Mouse (Mus musculus) kidney, embryonic 16.5 days (tissue): ENCODE results near the gene Usp37. TPM values are rescaled to one million over a fixed set of nuclear protein-coding genes. Genes with fewer than 3 reads are reported as not detected.

Experiments used
- ATAC-seq: fragments of 200-750 bp; cut with Nextera tagmentation; 2 replicates; pipeline ENCODE4 v1.8.0; 2017; ENCODE audit warnings: moderate TSS enrichment; ENCODE audit not compliant: low FRiP score, low TSS enrichment
- H3K27ac ChIP-seq: fragments of 300-500 bp; sonication (generic); 2 replicates; pipeline ENCODE4 v1.5.1; 2014; ENCODE audit warnings: low read length
- H3K27me3 ChIP-seq: fragments of 300-500 bp; sonication (generic); 2 replicates; pipeline ENCODE4 v1.6.1; 2014; ENCODE audit warnings: low read length, control low read depth, mixed read lengths; ENCODE audit not compliant: insufficient read depth
- H3K36me3 ChIP-seq: fragments of 300-500 bp; sonication (generic); 2 replicates; pipeline ENCODE4 v1.6.1; 2014; ENCODE audit warnings: low read length, control low read depth, mixed read lengths; ENCODE audit not compliant: insufficient read depth
- H3K4me1 ChIP-seq: fragments of 300-500 bp; sonication (generic); 2 replicates; pipeline ENCODE4 v1.6.1; 2014; ENCODE audit warnings: low read length, control low read depth, mixed read lengths; ENCODE audit not compliant: insufficient read depth
- H3K4me2 ChIP-seq: fragments of 300-500 bp; sonication (generic); replicated peaks from 2 replicates; pipeline ENCODE4 v1.6.1; 2014; ENCODE audit warnings: low read depth, low read length
- H3K4me3 ChIP-seq: fragments of 300-500 bp; sonication (generic); 2 replicates; pipeline ENCODE4 v1.5.1; 2014; ENCODE audit warnings: mild to moderate bottlenecking, low read length
- H3K9ac ChIP-seq: fragments of 300-500 bp; sonication (generic); replicated peaks from 2 replicates; pipeline ENCODE4 v1.6.1; 2014; ENCODE audit warnings: low read length
- H3K9me3 ChIP-seq: fragments of 300-500 bp; sonication (generic); 2 replicates; pipeline ENCODE4 v1.6.1; 2016; ENCODE audit warnings: low read length, control low read depth
- WGBS: fragments of 180-500 bp; shearing (Covaris S2); extraction: QIAGEN DNeasy Blood & Tissue Kit; methylation state at CpG from one replicate; pipeline ENCODE4 v1.1.7; 2014; 5-methylcytosine and 5-hydroxymethylcytosine counted together
- microRNA counts: library from miRNA; unstranded; fragments of <30 nt; microRNA quantifications from one replicate; lab custom pipeline; 2016
- microRNA-seq: library from miRNA; unstranded; fragments of <30 nt; microRNA quantifications from one replicate; pipeline ENCODE4, GENCODE M21; 2016
- polyA plus RNA-seq: library from polyadenylated mRNA; unstranded; fragments of >200 nt; fragmentation: Nextera tagmentation; extraction: Ambion mirVana; gene quantifications from 2 replicates; pipeline ENCODE4 v1.2.1, GENCODE M21; 2015

Gene Usp37
- polyA plus RNA-seq, 1 experiment from 2014 or later = 31.5 TPM

GRCm38 (mm10) chr1:74386714-74387385 is 157.2 kb downstream of the Usp37 start:
- H3K9me3 ChIP-seq = no peaks in the 10 kb centered on the region
- ATAC-seq = peak; percentile 93
- under 1% methylated on average over 26 of the region's 26 CpGs for WGBS

GRCm38 (mm10) chr1:74386363-74386713 is 157.7 kb downstream of the Usp37 start:
- no peak for ATAC-seq
- peak overlapping the region; percentile 100 for H3K27ac ChIP-seq
- peak overlapping the region; percentile 79 for H3K9ac ChIP-seq
- H3K27me3 ChIP-seq = no peaks in the 10 kb centered on the region
- peak overlapping the region; percentile 57 for H3K4me2 ChIP-seq
- H3K9me3 ChIP-seq = no peaks in the 10 kb centered on the region
- H3K36me3 ChIP-seq = no peaks in the 10 kb centered on the region
- peaks cover 29% of the 10 kb centered on the region for H3K4me1 ChIP-seq
- peak overlapping the region; percentile 61 for H3K4me3 ChIP-seq
- 50% methylated on average over 7 of the region's 10 CpGs for WGBS

More at GRCm38 (mm10) chr1:74386714-74387385, 157.2 kb downstream of the Usp37 start:
- Histone ChIP-seq H3K36me3 (no peaks in the 10 kb centered on the region), H3K4me1 (peaks cover 29% of the 10 kb centered on the region), H3K27ac (peak overlapping the region; percentile 100), H3K4me3 (peak overlapping the region; percentile 61), H3K9ac (peak overlapping the region; percentile 79), H3K27me3 (no peaks in the 10 kb centered on the region), H3K4me2 (peak overlapping the region; percentile 57)

- no peaks in the 10 kb centered on the region for H3K36me3 ChIP-seq
- peaks cover 24% of the 10 kb centered on the region for H3K4me1 ChIP-seq
- no peaks in the 10 kb centered on the region for H3K27me3 ChIP-seq
- 83% methylated on average over 8 of the region's 8 CpGs for WGBS
- H3K9ac ChIP-seq = no peak overlapping the region
- H3K4me3 ChIP-seq = no peak overlapping the region
- ATAC-seq = no peak
- H3K9me3 ChIP-seq = no peaks in the 10 kb centered on the region
- no peak overlapping the region for H3K4me2 ChIP-seq
- no peak overlapping the region for H3K27ac ChIP-seq
These were observed 158.6 kb downstream of the Usp37 start for GRCm38 (mm10) chr1:74385531-74385930.

MicroRNAs within 50 kb of the gene (microRNA counts, 519-probe panel; counts per million panel counts)
- 3,648 counts per million, percentile 84 among the panel's probes with 10 or more counts for microRNA mmu-miR-26b (lab: Ali Mortazavi, UCI)

Small RNAs within 50 kb of the gene (microRNA-seq; reads per million reads assigned to microRNA genes)
- gene Gm25035 = not detected
- 31,289 reads per million, percentile 98 among the genes with 10 or more reads in this experiment for gene Mir26b

Other genes starting within 250 kb of the Usp37 start
- gene Tmbim1, start 238.7 kb downstream of the Usp37 start, polyA plus RNA-seq = 33.5 and 35.1 TPM in 2 replicates
- 0.50 and 0.53 TPM in 2 replicates for gene Catip, start 182.2 kb downstream of the Usp37 start, polyA plus RNA-seq
- gene Slc11a1, start 169.1 kb downstream of the Usp37 start, polyA plus RNA-seq = 4.5 and 5.4 TPM in 2 replicates
- gene Ctdsp1, start 152.8 kb downstream of the Usp37 start, polyA plus RNA-seq = 91.1 and 94.0 TPM in 2 replicates
- gene Vil1, start 134.9 kb downstream of the Usp37 start, polyA plus RNA-seq = 17.5 and 18.0 TPM in 2 replicates
- 63.7 and 71.7 TPM in 2 replicates for gene Cnot9, start 38.2 kb downstream of the Usp37 start, polyA plus RNA-seq
- 1.3 TPM in 2 replicates for gene Plcd4, start 1.4 kb downstream of the Usp37 start, polyA plus RNA-seq
- gene Zfp142, start 44.0 kb upstream of the Usp37 start, polyA plus RNA-seq = 7.0 and 8.7 TPM in 2 replicates
- gene Bcs1l, start 44.0 kb upstream of the Usp37 start, polyA plus RNA-seq = 19.6 and 20.4 TPM in 2 replicates
- gene Rnf25, start 57.1 kb upstream of the Usp37 start, polyA plus RNA-seq = 40.0 and 43.9 TPM in 2 replicates
- 9.1 and 11.7 TPM in 2 replicates for gene Stk36, start 57.2 kb upstream of the Usp37 start, polyA plus RNA-seq
- gene Ttll4, start 117.5 kb upstream of the Usp37 start, polyA plus RNA-seq = 11.8 and 17.8 TPM in 2 replicates
- gene Cyp27a1, start 169.3 kb upstream of the Usp37 start, polyA plus RNA-seq = 7.6 and 7.7 TPM in 2 replicates
- 0.49 and 0.55 TPM in 2 replicates for gene Prkag3, start 204.9 kb upstream of the Usp37 start, polyA plus RNA-seq
- gene Wnt6, start 227.6 kb upstream of the Usp37 start, polyA plus RNA-seq = 1.9 and 2.5 TPM in 2 replicates
- 0.50 and 0.57 TPM in 2 replicates for gene Wnt10a, start 247.2 kb upstream of the Usp37 start, polyA plus RNA-seq